Mouse (Mus musculus) C2C12 (cell line): ENCODE results near the gene Arhgef10l.

Experiments
- CTCF ChIP-seq: IDR thresholded peaks from one replicate; pipeline ENCODE4 v1.5.1; 2011; ENCODE audit not compliant: control insufficient read depth, insufficient read depth, insufficient read length
- MAX ChIP-seq: IDR thresholded peaks from one replicate; pipeline ENCODE4 v1.6.1; 2011; ENCODE audit warnings: mild to moderate bottlenecking, control low read depth
- MYOG ChIP-seq: IDR thresholded peaks from one replicate; pipeline ENCODE4 v1.6.1; 2011; ENCODE audit not compliant: control insufficient read depth, insufficient read length; ENCODE audit errors: extremely low read depth
- USF1 ChIP-seq: IDR thresholded peaks from one replicate; pipeline ENCODE4 v1.6.1; 2011; ENCODE audit warnings: low read depth, mild to moderate bottlenecking, control low read depth, moderate library complexity

- no peak for TF ChIP-seq CTCF
- TF ChIP-seq USF1 = no peak
- TF ChIP-seq MYOG = no peak
- no peak for TF ChIP-seq MAX
Measured at GRCm38 (mm10) chr4:140708297-140708927, 42.6 kb upstream of the Arhgef10l start.
